Mouse (Mus musculus) embryo, embryonic 9.5 days (tissue): ENCODE data around the gene Eif3k.
A peak's percentile ranks its signal among the peaks of the same experiment; 100 is the strongest.
"Not testable (repeated sequence)": the region's sequence is repeated elsewhere in the genome, so short reads cannot be mapped to it uniquely, and the experiment has no call there.

Source experiments
- DNase-seq: peaks from one replicate; pipeline ENCODE4 v3.0.0-alpha.2; 2017; ENCODE audit errors: extremely low spot score

Eif3k gene

DNA sequence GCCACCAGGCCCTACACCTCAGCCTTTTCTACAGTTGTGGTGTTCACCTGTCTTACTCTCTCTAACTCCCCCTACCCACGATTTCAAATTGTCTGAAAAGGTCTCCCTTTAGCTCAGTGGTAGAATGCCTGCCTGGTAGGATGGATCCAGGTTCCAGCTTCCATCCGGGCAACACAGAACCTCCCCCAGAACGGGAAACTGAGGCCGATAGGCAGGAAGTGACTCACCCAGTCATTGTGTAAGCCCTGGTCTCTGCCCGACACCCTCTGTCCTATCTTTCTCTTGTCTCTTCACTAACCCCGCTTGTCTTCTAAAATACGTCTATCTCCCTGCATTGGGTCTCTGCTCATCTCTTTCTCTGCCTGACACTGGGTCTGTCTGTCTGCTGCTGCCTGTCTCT lies 3.5 kb upstream of the Eif3k start:
- DNase-seq: no peak

DNA sequence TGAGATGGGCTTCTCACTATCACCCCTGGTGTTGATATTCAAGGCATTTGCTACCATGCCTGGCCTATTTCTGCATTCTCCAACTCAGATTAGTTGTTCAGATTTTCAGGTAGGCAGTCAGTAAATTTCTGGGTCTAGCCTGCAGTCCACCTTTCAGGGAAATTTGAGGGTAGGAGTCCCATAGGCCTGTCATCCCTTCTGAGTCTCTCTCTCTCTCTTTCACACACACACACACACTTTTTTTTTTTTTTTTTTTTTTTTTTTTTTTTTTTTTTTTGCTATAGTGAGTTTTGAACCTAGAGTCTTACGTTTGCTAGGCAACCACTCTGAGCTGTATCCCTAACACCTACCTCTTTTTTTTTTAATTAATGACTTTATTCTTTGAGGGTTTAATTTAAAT lies 2.8 kb upstream of the Eif3k start:
- DNase-seq: no peak

DNA sequence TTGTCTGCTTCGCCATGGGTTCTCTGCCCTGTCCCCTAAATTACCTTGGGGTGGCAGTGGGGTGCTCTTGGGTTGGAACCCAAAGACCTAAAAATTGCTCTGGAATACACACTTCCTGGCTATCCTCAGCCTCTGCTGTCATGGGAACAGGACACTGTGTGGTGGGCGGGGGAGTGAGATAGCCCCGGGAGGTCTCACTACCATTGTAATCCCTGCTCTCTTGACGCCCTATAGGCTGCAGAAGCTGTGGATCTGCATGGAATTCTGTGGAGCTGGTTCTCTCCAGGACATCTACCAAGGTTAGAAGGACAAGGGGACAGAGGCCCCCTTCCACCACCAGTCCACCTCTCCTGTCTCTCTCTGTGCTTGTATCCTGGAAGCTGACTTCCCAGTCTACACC lies 2.2 kb upstream of the Eif3k start:
- no peak for DNase-seq

DNA sequence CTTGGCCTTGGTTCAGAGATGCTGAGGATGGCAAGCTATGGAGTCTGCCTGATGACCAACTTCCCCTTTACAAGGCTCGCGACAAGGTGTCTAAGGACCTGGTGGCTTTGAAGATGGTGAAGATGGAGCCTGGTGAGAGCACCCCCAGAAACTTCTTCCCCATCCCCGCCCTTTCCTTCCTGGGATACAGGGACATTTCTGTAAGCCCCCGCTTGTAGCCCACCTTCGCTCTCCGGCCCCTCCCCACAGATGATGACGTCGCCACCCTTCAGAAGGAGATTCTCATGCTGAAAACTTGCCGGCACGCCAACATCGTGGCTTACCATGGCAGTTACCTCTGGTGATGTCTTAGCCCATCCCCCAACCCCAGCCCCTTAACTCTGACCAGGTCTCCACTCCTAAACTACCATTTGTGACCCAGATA lies 1.5 kb upstream of the Eif3k start:
- no peak for DNase-seq

DNA sequence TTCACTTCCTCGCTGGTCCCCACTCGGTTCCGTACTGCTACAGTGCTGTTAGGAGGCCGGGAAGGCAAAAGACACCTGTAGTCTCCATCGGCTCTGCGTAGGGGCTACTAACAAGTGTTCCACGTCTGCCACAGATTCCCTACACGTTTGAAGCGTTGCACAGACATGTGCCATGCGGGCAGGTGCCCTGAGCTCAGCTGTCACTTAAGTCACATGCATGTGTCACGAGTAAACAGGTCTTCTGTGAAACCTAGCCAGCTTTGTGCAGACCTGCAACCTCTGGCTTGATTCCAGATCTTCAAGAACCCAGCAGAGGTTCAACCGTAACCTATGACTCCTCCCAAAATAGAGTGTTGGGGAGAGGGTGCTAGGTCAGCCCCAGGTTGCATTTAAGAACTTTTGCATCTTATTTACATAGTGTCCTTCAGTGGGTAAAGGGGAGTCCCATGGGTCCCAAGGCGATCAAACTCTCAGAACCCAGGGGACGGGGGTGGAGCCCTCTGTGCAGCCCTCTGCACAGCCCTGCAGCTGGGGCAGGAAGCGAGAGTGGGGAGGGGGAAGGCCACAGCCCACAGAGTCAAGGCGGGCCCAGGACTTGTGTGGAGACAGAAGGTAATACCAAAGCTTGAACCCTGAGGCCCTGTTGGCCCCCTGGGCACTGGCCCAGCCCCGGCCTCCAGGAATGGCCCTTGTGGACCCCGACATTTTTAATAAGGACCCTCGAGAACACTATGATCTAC lies 780 bp upstream of the Eif3k start:
- no peak for DNase-seq

DNA sequence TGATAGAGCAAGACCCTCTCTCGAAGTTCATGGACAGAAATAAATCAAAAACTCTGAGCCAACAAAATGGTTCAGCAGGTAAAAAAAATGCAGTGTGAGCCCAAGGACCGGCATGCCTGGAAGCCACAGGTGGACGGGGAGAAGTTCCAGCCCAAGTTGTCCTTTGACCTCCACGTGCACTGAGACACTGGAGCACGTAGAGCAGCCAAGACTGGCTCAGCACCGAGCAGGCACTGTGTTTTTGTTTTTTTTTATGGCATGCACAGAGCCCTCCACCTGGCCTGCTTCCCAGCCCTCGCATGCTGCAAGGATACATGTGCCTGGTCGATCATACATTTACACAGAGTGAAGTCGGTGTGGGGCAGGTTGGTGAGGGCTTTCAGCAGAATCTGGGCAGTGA lies 4.1 kb downstream of the Eif3k start:
- no peak for DNase-seq

DNA sequence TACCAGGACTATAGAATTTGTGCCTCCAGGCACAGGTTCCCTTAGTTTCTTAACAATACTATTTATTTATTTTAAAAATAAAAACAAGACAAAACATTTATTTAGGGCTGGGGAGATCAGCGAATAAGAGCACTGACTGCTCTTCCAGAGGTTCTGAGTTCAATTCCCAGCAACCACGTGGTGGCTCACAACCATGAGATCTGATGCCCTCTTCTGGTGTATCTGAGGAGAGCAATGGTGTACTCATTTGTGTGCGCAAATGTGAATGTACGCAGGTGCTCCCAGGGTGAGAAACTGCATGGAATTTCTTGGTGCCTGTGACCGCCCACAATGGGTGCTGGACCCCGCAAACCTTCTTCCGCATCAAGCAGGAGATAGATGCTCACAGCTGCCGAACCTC lies 8.6 kb downstream of the Eif3k start:
- no peak for DNase-seq

DNA sequence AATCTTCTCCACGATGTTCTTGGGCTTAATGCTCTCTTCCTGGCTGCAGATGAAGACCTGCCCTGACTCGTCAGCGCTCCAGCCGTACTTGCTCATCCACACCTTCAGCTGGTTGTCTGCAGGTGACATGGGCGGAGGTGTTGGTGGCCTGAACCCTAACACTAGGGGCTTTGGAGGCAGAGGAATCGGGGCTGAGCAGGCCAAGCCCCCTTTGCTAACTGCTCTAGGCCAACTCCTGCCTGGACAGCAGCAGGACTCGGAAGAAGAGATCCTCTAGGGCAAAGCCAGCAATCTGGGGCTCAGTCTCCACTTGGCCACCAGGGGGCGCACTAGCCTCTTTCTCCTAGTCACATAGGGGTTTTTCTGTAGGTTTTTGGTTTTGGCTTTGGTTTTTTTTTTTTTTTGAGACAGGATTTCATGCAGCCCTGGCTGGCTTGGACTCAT lies 9.1 kb downstream of the Eif3k start:
- peak; percentile 73 for DNase-seq

DNA sequence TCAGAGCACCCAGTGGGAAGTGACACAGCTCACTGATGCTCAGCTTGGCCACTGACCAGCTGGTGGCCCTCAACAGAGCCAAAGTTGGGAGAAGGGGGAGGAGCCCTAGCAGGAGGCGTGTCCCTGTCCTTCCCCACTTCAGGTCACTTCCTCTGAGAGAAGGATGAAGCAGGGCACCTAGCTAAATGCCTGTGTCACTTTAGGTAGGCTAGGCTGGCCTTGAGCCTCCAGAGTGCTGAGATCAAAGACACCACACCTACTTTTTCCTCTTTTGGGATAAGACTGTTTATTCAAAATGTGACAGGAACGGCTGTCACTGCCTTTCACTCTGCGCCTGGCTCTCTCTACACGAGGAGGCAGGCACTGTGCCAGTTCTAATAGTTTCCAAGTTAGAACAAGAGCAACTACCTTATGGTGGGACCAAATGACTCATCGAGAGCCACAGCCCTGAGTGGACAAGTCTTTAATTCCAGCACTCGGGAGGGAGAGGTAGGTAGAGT lies 9.8 kb downstream of the Eif3k start:
- DNase-seq: no peak

DNA sequence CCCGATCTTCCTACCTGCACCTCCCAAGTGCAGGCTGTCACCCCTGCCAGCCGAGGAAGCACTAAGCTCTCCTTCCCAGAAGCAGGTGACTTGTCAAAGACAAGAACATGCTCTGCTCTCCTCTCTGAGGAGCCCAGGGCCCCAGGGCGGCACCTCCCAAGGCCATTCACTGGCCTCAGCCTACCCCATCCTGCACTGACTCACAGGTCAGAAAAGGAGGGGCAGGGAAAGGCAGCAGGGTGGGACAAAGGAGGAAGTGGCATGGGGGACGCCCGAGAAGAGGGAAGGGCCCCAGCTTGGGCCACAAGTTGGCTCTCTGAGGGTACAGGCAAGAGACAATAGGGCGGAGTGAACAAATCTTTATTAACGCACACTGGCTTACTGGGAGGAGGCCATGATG lies 10.6 kb downstream of the Eif3k start:
- no peak for DNase-seq

DNA sequence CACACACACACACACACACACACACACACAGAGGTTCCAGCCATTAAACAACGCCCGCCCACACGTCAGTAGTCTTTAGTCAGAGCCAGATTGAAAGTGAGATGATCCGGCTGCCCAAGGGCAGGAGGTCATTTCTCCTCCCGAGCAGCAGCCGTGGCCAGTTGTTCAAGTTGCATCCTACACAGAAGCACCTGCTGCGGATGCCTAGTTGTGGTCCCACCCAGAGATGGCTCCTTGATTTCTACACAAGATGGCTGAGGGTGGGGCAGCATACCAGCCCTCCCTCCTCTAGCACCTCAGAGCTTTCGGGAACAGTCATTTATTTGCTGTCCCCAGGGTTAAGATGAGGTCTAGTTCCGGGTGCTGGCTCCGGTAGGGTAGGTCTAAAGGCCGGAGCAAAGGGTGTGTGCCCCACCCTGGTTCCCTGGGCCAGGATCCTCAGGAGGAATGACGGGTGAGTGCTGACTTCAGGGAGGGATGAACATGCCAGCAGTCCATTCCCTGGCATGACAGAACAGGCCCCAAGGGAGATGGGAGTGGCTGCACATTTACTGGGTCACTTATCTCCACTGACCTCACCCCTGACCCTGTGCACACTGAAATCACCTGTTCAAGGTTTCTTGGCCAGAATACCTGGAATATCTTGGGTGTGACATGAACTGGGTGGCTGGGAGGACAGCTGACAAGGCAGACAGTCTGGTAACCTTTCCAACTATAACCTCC lies 11.8 kb downstream of the Eif3k start:
- DNase-seq: no peak

DNA sequence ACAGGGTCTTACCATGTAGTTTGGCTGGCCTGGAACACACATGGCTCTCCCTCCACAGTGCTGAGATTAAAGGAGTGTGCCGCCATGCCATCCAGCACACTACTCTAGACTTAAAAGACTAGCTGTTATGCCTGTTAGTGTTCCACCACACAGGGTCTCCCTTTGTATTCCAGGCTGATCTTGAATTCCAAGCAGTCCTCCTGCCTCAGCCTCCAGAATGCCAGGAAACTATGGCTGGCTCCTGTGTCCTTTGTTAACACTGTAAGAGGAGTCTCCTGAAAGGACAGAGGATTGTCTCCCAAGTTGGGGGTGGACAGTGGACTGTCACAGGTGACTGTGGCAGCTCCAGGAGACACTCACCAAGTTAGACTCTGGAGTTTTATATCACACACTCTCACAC lies 12.4 kb downstream of the Eif3k start:
- no peak for DNase-seq

DNA sequence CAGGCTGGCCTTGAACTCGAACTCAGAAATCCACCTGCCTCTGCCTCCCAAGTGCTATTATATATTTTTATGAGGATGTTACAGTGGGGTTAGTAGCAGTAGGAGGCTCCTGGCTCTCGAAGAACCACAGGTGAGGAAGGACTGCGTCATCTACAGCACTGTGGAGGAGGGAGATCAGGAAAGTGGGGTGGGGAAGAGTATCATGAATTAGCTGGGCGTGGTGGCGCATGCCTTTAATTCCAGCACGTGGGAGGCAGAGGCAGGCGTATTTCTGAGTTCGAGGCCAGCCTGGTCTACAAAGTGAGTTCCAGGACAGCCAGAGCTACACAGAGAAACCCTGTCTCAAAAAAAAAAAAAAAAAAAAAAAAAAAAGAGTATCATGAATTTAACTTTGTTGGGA lies 13.5 kb downstream of the Eif3k start:
- not testable (repeated sequence) for DNase-seq

DNA sequence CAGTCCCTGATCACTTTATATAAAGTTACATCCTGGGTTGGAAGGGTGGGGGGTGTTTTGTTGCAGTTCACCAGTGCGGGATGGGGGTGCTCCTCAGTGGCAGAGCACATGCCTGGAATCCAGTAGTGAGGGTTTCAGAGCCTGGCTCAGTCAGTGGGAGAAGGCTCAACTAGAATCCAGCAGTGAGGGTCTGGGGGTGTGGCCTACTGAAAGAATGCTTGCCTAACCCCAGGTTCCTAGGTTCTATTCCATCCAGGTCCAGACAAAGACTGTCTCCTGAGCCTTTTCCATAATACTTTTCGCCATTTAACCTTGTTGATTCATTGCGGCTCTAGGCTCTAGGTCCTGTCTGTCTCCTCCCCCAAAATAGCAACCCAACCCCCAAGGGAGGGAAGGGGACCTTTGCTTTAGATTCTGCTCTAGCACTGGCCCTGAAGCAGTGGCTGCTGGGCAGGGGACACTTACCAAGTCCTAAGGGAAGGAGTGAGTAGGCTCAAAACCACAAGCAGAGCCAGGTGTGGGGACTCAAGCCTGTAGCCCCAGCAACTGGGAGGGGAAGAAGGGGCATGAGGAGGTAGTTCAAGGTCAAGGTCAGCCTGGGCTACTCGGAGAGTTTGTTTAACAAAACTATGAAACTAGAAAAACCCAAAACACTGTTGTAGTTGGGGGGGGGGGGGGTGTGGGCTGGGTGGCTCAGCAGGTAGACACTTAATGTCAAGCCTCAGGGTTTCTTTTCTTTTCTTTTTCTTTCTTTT lies 14.7 kb downstream of the Eif3k start:
- no peak for DNase-seq

DNA sequence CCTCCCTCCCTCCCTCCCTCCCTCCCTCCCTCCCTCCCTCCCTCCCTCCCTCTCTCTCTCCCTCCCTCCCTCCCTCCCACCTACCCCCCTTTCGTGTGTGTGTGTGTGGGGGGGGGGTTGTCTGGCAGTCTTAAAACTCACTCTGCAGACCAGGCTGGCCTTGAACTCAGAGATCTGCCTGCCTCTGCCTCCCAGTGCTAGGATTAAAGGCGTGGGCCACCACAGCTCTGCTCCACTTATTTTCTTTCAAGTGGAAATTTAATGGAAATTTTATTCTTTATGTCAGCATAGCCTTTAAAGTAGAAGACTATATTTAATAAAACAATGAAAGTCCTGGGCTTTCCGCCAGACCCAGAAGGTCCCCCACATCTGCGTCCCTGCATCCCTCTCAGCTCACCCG lies 15.5 kb downstream of the Eif3k start:
- no peak for DNase-seq

DNA sequence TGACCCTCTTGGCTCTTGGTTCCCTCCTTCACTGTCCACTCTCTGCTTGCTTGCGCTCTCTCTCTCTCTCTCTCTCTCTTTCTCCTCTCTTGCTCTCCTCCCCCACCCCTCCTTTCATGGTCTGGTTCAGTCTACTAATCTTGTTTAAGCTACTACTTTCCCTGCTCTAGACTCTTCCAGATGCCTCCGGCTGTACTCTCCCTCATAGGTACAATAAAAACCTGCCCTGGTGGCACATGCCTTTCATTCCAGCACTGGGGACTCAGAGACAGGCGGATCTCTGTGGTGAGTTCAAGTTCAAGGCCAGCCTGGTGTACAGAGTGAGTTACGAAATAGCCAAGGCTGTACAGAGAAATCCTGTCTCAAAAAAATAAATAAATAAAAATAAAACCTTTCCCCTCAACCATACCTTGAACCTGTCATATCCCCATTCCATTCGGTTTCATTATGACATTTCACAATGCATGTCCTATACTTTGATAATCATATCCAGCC lies 16.3 kb downstream of the Eif3k start:
- DNase-seq: no peak

DNA sequence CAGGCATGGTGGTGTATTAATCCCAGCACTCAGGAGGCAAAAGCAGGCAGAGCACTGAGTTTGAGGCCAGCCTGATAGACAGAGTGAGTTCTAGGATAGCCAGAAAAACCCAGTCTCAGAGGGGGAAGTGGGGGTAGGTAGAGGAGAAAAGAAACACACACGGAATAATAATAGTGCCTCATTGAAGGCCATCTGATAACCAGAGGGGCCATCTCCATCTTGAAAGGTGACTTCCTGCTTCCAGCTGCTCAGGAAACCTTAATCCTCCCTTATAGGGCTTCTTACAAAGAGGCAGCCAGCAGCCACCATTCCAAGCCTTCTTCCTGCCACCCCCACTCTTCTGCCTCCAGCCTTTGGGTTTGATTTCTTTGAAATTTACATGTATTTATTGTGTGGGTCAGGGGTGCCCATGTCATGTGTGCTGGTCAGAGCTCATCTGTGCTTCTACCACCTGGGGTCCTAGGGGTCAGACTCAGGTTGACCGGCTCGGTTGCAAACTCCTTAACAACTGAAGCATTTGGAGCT lies 18.2 kb downstream of the Eif3k start:
- no peak for DNase-seq

DNA sequence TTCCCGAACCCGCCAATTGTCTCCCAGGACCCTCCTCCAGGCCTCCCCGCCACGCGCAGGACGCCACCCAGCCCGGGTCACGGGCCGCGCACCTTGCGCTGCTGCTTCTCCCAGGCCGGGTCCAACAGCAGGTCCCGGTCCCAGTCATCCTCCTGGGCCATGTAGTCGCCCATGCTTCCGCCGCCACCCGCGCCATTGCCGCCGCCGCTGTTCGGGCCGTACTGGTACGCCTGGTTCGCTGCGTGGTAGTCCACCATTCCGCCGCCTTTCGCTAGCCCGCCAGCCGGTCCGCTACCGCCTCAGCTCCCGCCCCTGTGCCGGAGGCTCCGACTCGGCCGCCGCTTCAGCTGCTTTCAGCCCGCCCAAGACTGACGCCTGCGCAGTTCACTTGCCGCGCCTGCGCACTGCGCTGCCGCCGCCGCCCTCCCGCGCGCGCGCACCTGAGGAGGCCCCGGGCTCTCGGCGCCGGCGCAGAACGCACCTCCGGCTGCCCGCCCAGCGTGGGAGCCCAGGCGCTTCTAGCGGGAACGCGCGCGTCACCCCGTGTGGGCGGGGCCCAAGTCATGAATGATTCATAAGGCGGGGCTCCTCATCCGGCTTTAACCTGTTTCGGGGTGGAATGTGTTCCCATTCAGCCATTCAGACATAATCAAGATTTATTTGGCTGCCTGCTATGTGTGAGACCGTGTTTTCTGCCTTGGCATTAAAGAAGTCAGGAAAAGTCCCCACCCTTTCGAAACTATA lies 19.6 kb downstream of the Eif3k start, which contains the start of gene Actn4:
Gene Actn4, minus strand, starts transcription at position 414 of the 744 bp plus-strand sequence.
- peak; percentile 98 for DNase-seq

DNA sequence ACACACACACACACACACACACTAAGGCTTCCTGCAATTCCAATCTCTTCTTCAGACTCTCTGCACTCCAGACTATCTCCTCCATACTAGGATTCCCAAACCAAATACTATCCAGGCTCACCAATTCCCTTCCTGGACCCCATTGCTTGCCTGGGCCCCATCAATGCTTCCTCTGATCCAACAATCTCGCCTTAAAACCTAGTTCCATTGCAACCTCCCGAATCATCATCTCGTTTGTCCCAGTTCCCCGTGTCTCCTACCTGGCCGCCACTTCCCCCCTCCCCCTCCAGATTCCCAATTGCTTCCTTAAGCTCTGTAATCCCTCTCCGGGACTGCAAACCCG lies 20.1 kb downstream of the Eif3k start:
- DNase-seq: no peak

DNA sequence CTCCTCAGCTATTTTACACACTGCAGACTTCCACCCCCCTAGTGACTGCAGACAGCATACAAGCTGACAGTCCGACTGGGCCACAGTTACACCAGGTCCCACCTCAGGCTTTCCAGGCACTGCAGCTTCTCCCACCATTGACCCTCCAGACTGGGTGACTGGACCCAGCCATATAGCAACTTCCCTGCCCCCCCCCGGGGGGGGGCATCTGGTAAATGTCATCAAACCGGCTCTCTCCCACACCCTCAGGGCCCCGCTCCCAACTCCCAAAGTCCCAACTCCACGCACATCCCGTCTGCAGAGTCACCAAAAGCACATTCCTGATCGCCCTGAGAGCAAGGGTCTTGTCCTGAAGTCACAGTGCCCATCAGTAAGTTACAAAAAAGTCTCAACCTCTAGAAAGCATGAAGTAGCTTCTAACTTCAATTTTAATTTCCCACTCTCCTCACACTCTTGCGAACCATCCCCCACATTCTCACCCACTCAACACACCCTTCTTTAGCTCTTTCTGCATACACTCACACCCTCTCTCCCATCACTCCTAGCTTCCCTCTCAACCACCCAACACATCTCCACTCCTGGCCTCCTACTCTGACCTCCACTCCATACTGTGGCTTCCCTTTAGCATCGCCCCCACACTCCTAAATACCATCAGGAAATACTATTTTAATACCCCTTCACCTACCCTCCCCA lies 21.2 kb downstream of the Eif3k start:
- no peak for DNase-seq

DNA sequence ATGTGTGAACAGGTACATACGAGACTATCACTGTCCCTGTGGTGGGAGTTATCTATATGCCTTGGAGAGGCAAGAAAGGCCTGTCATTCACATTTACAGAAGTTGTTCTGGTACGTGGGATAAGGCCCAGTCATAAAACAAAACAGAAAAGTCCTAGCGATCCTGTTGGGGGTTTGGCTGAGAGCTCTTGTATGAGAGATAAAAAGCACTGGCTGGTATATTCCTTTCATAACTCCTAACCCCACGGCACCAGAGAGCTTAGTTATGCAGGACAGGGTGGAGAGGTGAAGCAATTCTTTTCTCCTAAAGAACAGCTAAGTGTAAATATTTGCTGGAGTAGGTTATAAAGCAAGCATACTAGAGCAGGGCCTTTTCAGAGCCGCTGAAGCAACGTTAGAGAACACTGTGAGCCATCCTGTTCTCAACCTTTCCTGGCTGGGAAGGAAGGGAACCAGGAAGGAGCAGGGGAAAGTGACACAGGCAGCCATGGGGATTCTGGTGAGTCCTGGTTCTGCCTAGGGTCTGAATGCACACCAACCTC lies 22.1 kb downstream of the Eif3k start:
- DNase-seq: no peak
